Mouse (Mus musculus) spleen, postnatal 10 days (tissue): ENCODE measurements around the gene Cd244a.

Experiments
- DNase-seq, 2 experiments: peaks; one replicate each; pipeline ENCODE4 v3.0.0; 2021 to 2022; ENCODE audit warnings: low spot score in 2 of 2

Gene Cd244a

DNA sequence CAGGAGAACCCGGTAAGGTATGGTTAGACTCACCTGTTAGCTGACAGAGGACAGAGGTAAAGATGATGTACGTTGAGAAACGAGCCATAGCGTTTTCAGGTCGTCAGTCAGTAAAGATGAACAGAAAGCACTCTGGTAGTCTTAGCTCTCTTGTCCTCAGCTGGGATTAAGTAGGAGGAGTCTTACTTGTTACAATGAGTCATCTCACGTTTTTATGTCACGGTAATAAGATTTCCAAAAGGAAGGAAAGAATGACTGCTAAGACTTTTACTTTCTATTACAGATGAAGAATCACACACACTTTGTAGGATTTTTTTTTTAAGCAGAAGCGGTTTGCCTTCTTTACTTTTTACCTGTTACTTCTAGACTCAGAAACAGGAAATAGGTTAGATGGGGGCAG, 89.8 kb downstream of the Cd244a start:
- no peak for DNase-seq

DNA sequence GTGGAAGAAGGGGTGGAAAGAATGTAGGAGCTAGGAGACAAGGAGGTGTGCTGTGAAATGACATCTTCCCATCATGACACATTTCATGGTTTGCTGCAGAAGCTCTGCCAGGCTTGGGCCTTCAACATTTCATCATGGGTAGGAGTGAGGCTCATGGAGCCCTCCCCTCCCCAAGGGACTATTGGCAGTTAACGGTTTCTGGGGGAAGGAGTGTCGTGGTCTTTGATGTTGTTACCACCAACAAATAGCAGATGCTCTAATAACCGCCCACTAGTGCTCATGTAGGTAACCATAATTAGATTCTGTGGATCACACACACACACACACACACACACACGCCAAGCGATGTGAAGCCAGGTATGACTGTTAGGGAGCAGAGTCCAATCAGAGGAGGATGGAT, 93.7 kb downstream of the Cd244a start, which contains the start of gene Slamf7:
Slamf7 (minus strand) TSS at position 302 of the 400 bp plus-strand sequence.
- DNase-seq: no peak

DNA sequence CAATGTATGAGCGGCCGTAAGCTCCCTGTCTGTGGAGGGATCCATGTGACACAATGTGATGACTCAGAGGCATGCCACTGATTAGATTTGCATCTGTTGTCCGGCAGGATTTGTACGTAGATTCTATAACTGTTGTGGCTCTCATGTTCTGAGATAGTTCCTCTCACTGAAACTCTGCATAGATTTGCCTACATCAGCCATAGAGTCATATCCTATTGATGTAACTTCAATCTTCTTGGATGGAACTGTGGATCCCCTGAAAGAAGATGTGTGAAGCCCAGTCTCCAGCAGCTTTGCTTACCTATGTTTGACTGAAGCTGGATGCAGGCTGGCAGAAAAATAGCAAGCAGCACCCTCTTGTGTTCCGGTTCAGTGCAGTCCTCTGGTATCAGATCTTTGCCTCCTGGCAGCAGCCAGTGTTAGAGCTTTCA, 99.6 kb downstream of the Cd244a start:
- DNase-seq: no peak
